Mouse (Mus musculus) C2C12 (cell line): ENCODE measurements around the gene Pomgnt1.

Source experiments
- CEBPB ChIP-seq: IDR thresholded peaks from one replicate; pipeline ENCODE4 v1.6.1; 2011; ENCODE audit warnings: low read depth, mild to moderate bottlenecking, control low read depth, moderate library complexity
- CTCF ChIP-seq: IDR thresholded peaks from one replicate; pipeline ENCODE4 v1.5.1; 2011; ENCODE audit not compliant: control insufficient read depth, insufficient read depth, insufficient read length
- FOSL1 ChIP-seq: IDR thresholded peaks from one replicate; pipeline ENCODE4 v1.8.0; 2011; ENCODE audit warnings: mild to moderate bottlenecking, low read length; ENCODE audit not compliant: poor library complexity, insufficient read depth, severe bottlenecking
- MAX ChIP-seq: IDR thresholded peaks from one replicate; pipeline ENCODE4 v1.6.1; 2011; ENCODE audit warnings: mild to moderate bottlenecking, control low read depth
- MYOD1 ChIP-seq: IDR thresholded peaks from one replicate; pipeline ENCODE4 v1.6.1; 2011; ENCODE audit warnings: low read depth; ENCODE audit not compliant: control insufficient read depth, insufficient read length
- USF1 ChIP-seq: IDR thresholded peaks from one replicate; pipeline ENCODE4 v1.6.1; 2011; ENCODE audit warnings: low read depth, mild to moderate bottlenecking, control low read depth, moderate library complexity

GRCm38 (mm10) chr4:116110695-116111094 is 12.9 kb upstream of the Pomgnt1 start:
- TF ChIP-seq CTCF (no peak), USF1 (no peak), MAX (no peak), CEBPB (no peak), MYOD1 (no peak), FOSL1 (no peak)
